Mouse (Mus musculus) hindbrain, embryonic 16.5 days (tissue): ENCODE measurements around the gene Gm9958. TPM values are rescaled to one million over a fixed set of nuclear protein-coding genes. Genes with fewer than 3 reads are reported as not detected.

Experiments
- ATAC-seq: fragments of 200-750 bp; cut with Nextera tagmentation; 2 replicates; pipeline ENCODE4 v1.8.0; 2017; ENCODE audit warnings: moderate TSS enrichment, moderate library complexity
- H3K27ac ChIP-seq: fragments of 300-500 bp; sonication (generic); 2 replicates; pipeline ENCODE4 v1.5.1; 2014; ENCODE audit warnings: low read depth, mild to moderate bottlenecking, control low read depth, low read length, moderate library complexity
- H3K27me3 ChIP-seq: fragments of 300-500 bp; sonication (generic); replicated peaks from 2 replicates; pipeline ENCODE4 v1.6.1; 2014; ENCODE audit warnings: low read length; ENCODE audit not compliant: control insufficient read depth, insufficient read depth
- H3K36me3 ChIP-seq: fragments of 300-500 bp; sonication (generic); 2 replicates; pipeline ENCODE4 v1.6.1; 2014; ENCODE audit warnings: mild to moderate bottlenecking, low read length, moderate library complexity, mixed read lengths; ENCODE audit not compliant: control insufficient read depth, insufficient read depth
- H3K4me1 ChIP-seq: fragments of 300-500 bp; sonication (generic); 2 replicates; pipeline ENCODE4 v1.6.1; 2014; ENCODE audit warnings: low read depth, low read length; ENCODE audit not compliant: control insufficient read depth, insufficient read depth
- H3K4me2 ChIP-seq: fragments of 300-500 bp; sonication (generic); 2 replicates; pipeline ENCODE4 v1.6.1; 2014; ENCODE audit warnings: mild to moderate bottlenecking, low read length, control low read depth, moderate library complexity
- H3K4me3 ChIP-seq: fragments of 300-500 bp; sonication (generic); 2 replicates; pipeline ENCODE4 v1.5.1; 2014; ENCODE audit warnings: mild to moderate bottlenecking, low read length, control low read depth, moderate library complexity
- H3K9ac ChIP-seq: fragments of 300-500 bp; sonication (generic); 2 replicates; pipeline ENCODE4 v1.6.1; 2014; ENCODE audit warnings: low read depth, mild to moderate bottlenecking, control low read depth, low read length, moderate library complexity
- H3K9me3 ChIP-seq: fragments of 300-500 bp; sonication (generic); 2 replicates; pipeline ENCODE4 v1.6.1; 2014; ENCODE audit warnings: mild to moderate bottlenecking, low read length, moderate library complexity; ENCODE audit not compliant: control insufficient read depth
- WGBS: fragments of 180-500 bp; shearing (Covaris S2); extraction: QIAGEN DNeasy Blood & Tissue Kit; methylation state at CpG from one replicate; pipeline ENCODE4 v1.1.7; 2014; 5-methylcytosine and 5-hydroxymethylcytosine counted together
- polyA plus RNA-seq: library from polyadenylated mRNA; unstranded; fragments of >200 nt; fragmentation: Nextera tagmentation; extraction: Ambion mirVana; gene quantifications from 2 replicates; pipeline ENCODE4 v1.2.1, GENCODE M21; 2015

The Gm9958 gene
- polyA plus RNA-seq, result 3.3 and 3.7 TPM in 2 replicates

GRCm38 (mm10) chr5:90367067-90367303 is at the start of gene Gm9958:
Gene Gm9958, plus strand, starts transcription at chr5:90367204.
- no peak for ATAC-seq
- peak within 1 kb of the TSS; percentile 99 for H3K27ac ChIP-seq
- H3K9me3 ChIP-seq, result no peaks in the 10 kb centered on the region
- H3K4me1 ChIP-seq, result peaks cover 16% of the 10 kb centered on the region
- H3K36me3 ChIP-seq, result no peaks in the 10 kb centered on the region
- peak within 1 kb of the TSS; percentile 83 for H3K4me2 ChIP-seq
- H3K4me3 ChIP-seq, result peak within 1 kb of the TSS; percentile 96
- H3K27me3 ChIP-seq, result no peaks in the 10 kb centered on the region
- H3K9ac ChIP-seq, result peak within 1 kb of the TSS; percentile 98
- WGBS, result 3% methylated on average over 7 of the region's 7 CpGs

GRCm38 (mm10) chr5:90331071-90331470 is 35.9 kb upstream of the Gm9958 start:
- 89% methylated on average over 1 of the region's 1 CpGs for WGBS
- H3K27me3 ChIP-seq, result no peaks in the 10 kb centered on the region

GRCm38 (mm10) chr5:90332478-90332877 is 34.5 kb upstream of the Gm9958 start:
- no peak overlapping the region for H3K27ac ChIP-seq
- no peaks in the 10 kb centered on the region for H3K27me3 ChIP-seq
- H3K4me2 ChIP-seq, result no peak overlapping the region
- ATAC-seq, result no peak
- H3K9me3 ChIP-seq, result no peaks in the 10 kb centered on the region
- WGBS, result 100% methylated on average over 2 of the region's 2 CpGs
- H3K36me3 ChIP-seq, result no peaks in the 10 kb centered on the region
- H3K4me1 ChIP-seq, result no peaks in the 10 kb centered on the region
- H3K4me3 ChIP-seq, result no peak overlapping the region
- H3K9ac ChIP-seq, result no peak overlapping the region

More at GRCm38 (mm10) chr5:90331071-90331470, 35.9 kb upstream of the Gm9958 start:
- H3K4me2 ChIP-seq, result no peak overlapping the region
- no peak overlapping the region for H3K27ac ChIP-seq
- ATAC-seq, result no peak
- no peak overlapping the region for H3K4me3 ChIP-seq
- H3K9me3 ChIP-seq, result no peaks in the 10 kb centered on the region
- no peak overlapping the region for H3K9ac ChIP-seq
- no peaks in the 10 kb centered on the region for H3K36me3 ChIP-seq
- H3K4me1 ChIP-seq, result no peaks in the 10 kb centered on the region

- Histone ChIP-seq H3K9ac (no peak overlapping the region), H3K4me1 (peaks cover 13% of the 10 kb centered on the region), H3K9me3 (no peaks in the 10 kb centered on the region), H3K4me2 (peak overlapping the region; percentile 54), H3K27me3 (no peaks in the 10 kb centered on the region), H3K27ac (no peak overlapping the region), H3K36me3 (no peaks in the 10 kb centered on the region), H3K4me3 (peak overlapping the region; percentile 27)
- peak; percentile 32; the same call in 1 of the 2 replicates for ATAC-seq
- 27% methylated on average over 7 of the region's 7 CpGs for WGBS
These were observed 28.6 kb upstream of the Gm9958 start for GRCm38 (mm10) chr5:90338177-90339091.

- peak; percentile 95 for ATAC-seq
- Histone ChIP-seq H3K9me3 (no peaks in the 10 kb centered on the region), H3K27me3 (no peaks in the 10 kb centered on the region), H3K9ac (peak overlapping the region; percentile 39), H3K27ac (peak overlapping the region; percentile 10; the same call in 1 of the 2 replicates), H3K4me2 (peak overlapping the region; percentile 59), H3K4me1 (peaks cover 13% of the 10 kb centered on the region), H3K36me3 (no peaks in the 10 kb centered on the region), H3K4me3 (peak overlapping the region; percentile 43)
- 10% methylated on average over 5 of the region's 5 CpGs for WGBS
These were observed 27.7 kb upstream of the Gm9958 start for GRCm38 (mm10) chr5:90339129-90339952.

GRCm38 (mm10) chr5:90339953-90340343 is 27.1 kb upstream of the Gm9958 start:
- H3K9ac ChIP-seq, result no peak overlapping the region
- 92% methylated on average over 1 of the region's 1 CpGs for WGBS
- H3K27ac ChIP-seq, result no peak overlapping the region
- no peaks in the 10 kb centered on the region for H3K36me3 ChIP-seq
- H3K4me3 ChIP-seq, result peak overlapping the region; percentile 43
- H3K27me3 ChIP-seq, result no peaks in the 10 kb centered on the region
- peaks cover 13% of the 10 kb centered on the region for H3K4me1 ChIP-seq
- H3K4me2 ChIP-seq, result peak overlapping the region; percentile 59
- peak; percentile 62 for ATAC-seq
- H3K9me3 ChIP-seq, result no peaks in the 10 kb centered on the region

- WGBS, result 60% methylated on average over 4 of the region's 4 CpGs
- no peaks in the 10 kb centered on the region for H3K27me3 ChIP-seq
- H3K36me3 ChIP-seq, result no peaks in the 10 kb centered on the region
- H3K4me2 ChIP-seq, result no peak overlapping the region
- H3K9me3 ChIP-seq, result no peaks in the 10 kb centered on the region
- H3K9ac ChIP-seq, result no peak overlapping the region
- H3K4me3 ChIP-seq, result no peak overlapping the region
- peaks cover 13% of the 10 kb centered on the region for H3K4me1 ChIP-seq
- H3K27ac ChIP-seq, result no peak overlapping the region
- ATAC-seq, result no peak
These were observed 26.2 kb upstream of the Gm9958 start for GRCm38 (mm10) chr5:90340847-90341246.

GRCm38 (mm10) chr5:90346877-90347276 is 20.1 kb upstream of the Gm9958 start:
- Histone ChIP-seq H3K9ac (no peak overlapping the region), H3K9me3 (no peaks in the 10 kb centered on the region), H3K4me3 (no peak overlapping the region), H3K36me3 (no peaks in the 10 kb centered on the region), H3K27ac (no peak overlapping the region), H3K27me3 (no peaks in the 10 kb centered on the region), H3K4me2 (no peak overlapping the region), H3K4me1 (no peaks in the 10 kb centered on the region)
- no peak for ATAC-seq
- over 99% methylated on average over 3 of the region's 3 CpGs for WGBS
